Mouse (Mus musculus) lung, postnatal 0 days (tissue): ENCODE data around the gene Tbc1d2b. TPM values are rescaled to one million over a fixed set of nuclear protein-coding genes. Genes with fewer than 3 reads are reported as not detected.
A peak's percentile ranks its signal among the peaks of the same experiment; 100 is the strongest.

Source experiments
- ATAC-seq: fragments of 200-750 bp; cut with Nextera tagmentation; 2 replicates; pipeline ENCODE4 v1.8.0; 2017; ENCODE audit warnings: moderate library complexity
- DNase-seq: peaks from one replicate; pipeline ENCODE4 v3.0.0-alpha.2; 2016; ENCODE audit warnings: low spot score
- H3K27ac ChIP-seq: fragments of 300-500 bp; sonication (generic); 2 replicates; pipeline ENCODE4 v1.5.1; 2014; ENCODE audit warnings: antibody characterized with exemption, mild to moderate bottlenecking, low read length, mixed read lengths
- H3K27me3 ChIP-seq: fragments of 300-500 bp; sonication (generic); replicated peaks from 2 replicates; pipeline ENCODE4 v1.6.1; 2014; ENCODE audit warnings: low read length, mixed read lengths; ENCODE audit not compliant: insufficient read depth
- H3K36me3 ChIP-seq: fragments of 300-500 bp; sonication (generic); 2 replicates; pipeline ENCODE4 v1.6.1; 2014; ENCODE audit warnings: low read length, mixed read lengths; ENCODE audit not compliant: insufficient read depth
- H3K4me1 ChIP-seq: fragments of 300-500 bp; sonication (generic); 2 replicates; pipeline ENCODE4 v1.6.1; 2014; ENCODE audit warnings: antibody characterized with exemption, low read depth, low read length, mixed read lengths; ENCODE audit not compliant: insufficient read depth
- H3K4me2 ChIP-seq: fragments of 300-500 bp; sonication (generic); replicated peaks from 2 replicates; pipeline ENCODE4 v1.6.1; 2014; ENCODE audit warnings: low read depth, mild to moderate bottlenecking, low read length, moderate library complexity, mixed read lengths
- H3K4me3 ChIP-seq: fragments of 300-500 bp; sonication (generic); 2 replicates; pipeline ENCODE4 v1.5.1; 2014; ENCODE audit warnings: low read depth, low read length
- H3K9ac ChIP-seq: fragments of 300-500 bp; sonication (generic); replicated peaks from 2 replicates; pipeline ENCODE4 v1.6.1; 2014; ENCODE audit warnings: low read depth, mild to moderate bottlenecking
- H3K9me3 ChIP-seq: fragments of 300-500 bp; sonication (generic); 2 replicates; pipeline ENCODE4 v1.6.1; 2016; ENCODE audit warnings: low read length, mixed read lengths
- CTCF ChIP-seq: IDR thresholded peaks from 2 replicates; pipeline ENCODE4 v1.5.1; 2016; ENCODE audit warnings: antibody characterized with exemption, mild to moderate bottlenecking
- EP300 ChIP-seq: IDR thresholded peaks from 2 replicates; pipeline ENCODE4 v1.6.1; 2016; ENCODE audit warnings: antibody characterized with exemption, mild to moderate bottlenecking, control low read depth
- WGBS: fragments of 180-500 bp; shearing (Covaris S2); extraction: QIAGEN DNeasy Blood & Tissue Kit; methylation state at CpG from one replicate; pipeline ENCODE4 v1.1.7; 2014; 5-methylcytosine and 5-hydroxymethylcytosine counted together
- polyA plus RNA-seq: library from polyadenylated mRNA; unstranded; fragments of >200 nt; fragmentation: Nextera tagmentation; extraction: Ambion mirVana; gene quantifications from 2 replicates; pipeline ENCODE4 v1.2.1, GENCODE M21; 2015

Gene Tbc1d2b
- polyA plus RNA-seq, 1 experiment from 2014 or later: 9.5 TPM

GRCm38 (mm10) chr9:90166615-90167014 is 104.0 kb downstream of the Tbc1d2b start:
- ATAC-seq: no peak
- Histone ChIP-seq H3K4me3 (no peak overlapping the region), H3K9me3 (no peaks in the 10 kb centered on the region), H3K36me3 (no peaks in the 10 kb centered on the region), H3K4me2 (no peak overlapping the region), H3K27ac (no peak overlapping the region), H3K27me3 (no peaks in the 10 kb centered on the region), H3K9ac (no peak overlapping the region), H3K4me1 (0 out of 2 replicates have a peak, but pooled peaks cover 3% of the 10 kb centered on the region)
- DNase-seq: no peak
- WGBS: 41% methylated on average over 5 of the region's 5 CpGs
- TF ChIP-seq CTCF (0 out of 2 replicates have a peak, but pooled peaks have one; percentile 3), EP300 (no peak)

GRCm38 (mm10) chr9:90165590-90165989 is 105.0 kb downstream of the Tbc1d2b start:
- H3K27me3 ChIP-seq: no peaks in the 10 kb centered on the region
- no peak overlapping the region for H3K9ac ChIP-seq
- DNase-seq: no peak
- ATAC-seq: no peak
- 81% methylated on average over 4 of the region's 4 CpGs for WGBS
- H3K4me3 ChIP-seq: no peak overlapping the region
- H3K4me1 ChIP-seq: 0 out of 2 replicates have a peak, but pooled peaks cover 3% of the 10 kb centered on the region
- TF ChIP-seq CTCF (no peak), EP300 (no peak)
- no peaks in the 10 kb centered on the region for H3K9me3 ChIP-seq
- H3K36me3 ChIP-seq: no peaks in the 10 kb centered on the region
- no peak overlapping the region for H3K4me2 ChIP-seq
- H3K27ac ChIP-seq: no peak overlapping the region

GRCm38 (mm10) chr9:90164670-90165453 is 105.7 kb downstream of the Tbc1d2b start:
- Histone ChIP-seq H3K9ac (no peak overlapping the region), H3K4me2 (no peak overlapping the region), H3K4me1 (0 out of 2 replicates have a peak, but pooled peaks cover 3% of the 10 kb centered on the region), H3K27ac (no peak overlapping the region), H3K36me3 (no peaks in the 10 kb centered on the region), H3K4me3 (no peak overlapping the region), H3K9me3 (no peaks in the 10 kb centered on the region), H3K27me3 (no peaks in the 10 kb centered on the region)
- TF ChIP-seq CTCF (peak; percentile 14), EP300 (no peak)
- WGBS: 56% methylated on average over 4 of the region's 4 CpGs
- DNase-seq: no peak
- ATAC-seq: no peak

- TF ChIP-seq CTCF: no peak
- TF ChIP-seq EP300: no peak
- Histone ChIP-seq H3K27ac (no peak overlapping the region), H3K27me3 (no peaks in the 10 kb centered on the region), H3K4me2 (peak overlapping the region; percentile 89), H3K4me3 (peak overlapping the region; percentile 52), H3K9ac (no peak overlapping the region), H3K4me1 (0 out of 2 replicates have a peak, but pooled peaks cover 3% of the 10 kb centered on the region), H3K36me3 (no peaks in the 10 kb centered on the region), H3K9me3 (no peaks in the 10 kb centered on the region)
- peak; percentile 31 for ATAC-seq
- peak; percentile 57 for DNase-seq
- 0% methylated on average over 18 of the region's 18 CpGs for WGBS
Measured at GRCm38 (mm10) chr9:90163749-90164095, 106.9 kb downstream of the Tbc1d2b start.

GRCm38 (mm10) chr9:90162926-90163748 is 107.5 kb downstream of the Tbc1d2b start, which contains the start of gene Adamts7:
Gene Adamts7 (plus strand): TSS chr9:90163069.
- no peak for DNase-seq

More at GRCm38 (mm10) chr9:90162926-90163748, 107.5 kb downstream of the Tbc1d2b start, which contains the start of gene Adamts7:
- H3K4me2 ChIP-seq: peak within 1 kb of the TSS; percentile 89
- WGBS: under 1% methylated on average over 55 of the region's 60 CpGs
- no peaks in the 10 kb centered on the region for H3K36me3 ChIP-seq
- no peaks in the 10 kb centered on the region for H3K9me3 ChIP-seq
- TF ChIP-seq EP300 (no peak), CTCF (no peak)
- H3K4me3 ChIP-seq: peak within 1 kb of the TSS; percentile 52
- ATAC-seq: peak; percentile 72
- no peak within 1 kb of the TSS for H3K9ac ChIP-seq
- 0 out of 2 replicates have a peak, but pooled peaks cover 3% of the 10 kb centered on the region for H3K4me1 ChIP-seq
- 0 out of 2 replicates have a peak within 1 kb of the TSS, but pooled peaks have one; percentile 16 for H3K27ac ChIP-seq
- H3K27me3 ChIP-seq: no peaks in the 10 kb centered on the region
